Mouse (Mus musculus) urinary bladder, postnatal 25 days (tissue): ENCODE data around the gene D430041D05Rik.

Experiments used
- DNase-seq: peaks from one replicate; pipeline ENCODE4 v3.0.0; 2022; ENCODE audit warnings: low spot score

The D430041D05Rik gene

DNA sequence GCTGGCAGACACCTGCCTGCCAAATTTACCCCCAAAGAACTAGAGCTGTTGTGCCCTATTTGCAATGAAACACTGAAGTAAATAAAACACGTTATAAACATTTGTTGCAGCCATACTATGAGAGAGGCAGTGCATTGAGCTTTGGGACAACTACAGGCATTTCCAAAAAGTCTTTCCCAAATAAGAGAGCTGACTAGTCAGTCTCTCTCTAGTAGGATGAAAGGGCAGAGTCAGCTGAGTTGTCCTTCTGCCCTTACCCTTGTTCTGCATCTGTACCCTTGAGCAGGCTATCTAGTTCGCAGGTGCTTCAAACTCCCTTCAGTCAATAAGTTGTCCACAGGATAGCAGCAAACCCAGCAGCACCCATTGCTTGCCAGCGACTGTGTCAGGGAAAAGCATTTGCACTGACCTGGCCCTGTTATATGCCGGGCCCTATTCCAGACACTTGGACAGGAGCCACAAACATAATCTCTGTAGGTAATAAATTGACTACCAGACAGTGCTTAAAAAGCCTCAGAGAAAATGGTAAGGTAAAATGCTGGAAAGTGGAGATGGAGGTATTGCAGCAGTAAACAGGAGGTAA, at the start of gene D430041D05Rik:
Gene D430041D05Rik, minus strand, starts transcription at position 51 of the 583 bp plus-strand sequence.
- DNase-seq = no peak

GRCm38 (mm10) chr2:104460021-104460420, 49.2 kb upstream of the D430041D05Rik start:
- DNase-seq = no peak

- no peak for DNase-seq
Measured at GRCm38 (mm10) chr2:104458569-104459332, 47.9 kb upstream of the D430041D05Rik start.

- no peak for DNase-seq
Measured at GRCm38 (mm10) chr2:104457106-104457505, 46.3 kb upstream of the D430041D05Rik start.

- DNase-seq = no peak
Measured at GRCm38 (mm10) chr2:104450685-104451084, 39.9 kb upstream of the D430041D05Rik start.

DNA sequence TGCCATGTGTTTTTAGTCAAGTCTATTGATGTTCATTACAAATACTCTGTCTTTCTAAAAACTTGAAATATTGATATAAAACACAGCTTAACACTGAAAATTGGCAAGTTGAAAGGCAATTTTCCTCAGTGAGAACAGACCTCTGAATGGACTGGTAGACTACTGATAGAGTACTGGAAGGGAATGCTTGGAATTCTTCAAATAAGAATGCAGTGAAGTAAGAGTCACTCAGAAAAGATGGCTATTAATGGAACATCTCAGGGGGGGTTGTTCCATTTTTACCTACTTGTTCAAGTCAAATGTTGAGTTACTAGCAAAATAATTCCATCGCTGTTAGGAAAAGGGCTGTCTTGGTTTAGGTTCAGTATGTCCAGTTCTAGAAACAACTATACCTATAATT, 38.4 kb upstream of the D430041D05Rik start:
- DNase-seq = no peak

- DNase-seq = no peak
Measured at GRCm38 (mm10) chr2:104448201-104448600, 37.4 kb upstream of the D430041D05Rik start.

DNA sequence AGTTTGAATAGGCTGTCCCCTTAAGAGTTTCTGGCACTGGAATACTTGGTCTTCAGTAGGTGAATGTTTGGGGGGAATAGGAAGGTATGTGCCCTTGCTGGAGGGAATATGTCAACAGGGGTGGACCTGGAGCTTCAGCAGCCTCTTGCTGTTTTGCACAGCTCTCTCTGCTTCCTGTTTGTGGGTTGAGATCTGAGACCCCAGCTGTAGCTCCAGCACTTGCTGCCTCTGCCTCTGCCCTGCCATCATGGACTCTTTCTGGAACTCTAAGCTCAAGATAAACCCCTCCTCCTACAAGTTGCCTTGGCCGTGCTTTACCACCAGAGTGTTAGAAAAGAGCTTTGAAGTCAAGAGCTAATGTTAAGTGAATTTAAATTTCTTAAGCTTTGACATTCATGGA, 35.2 kb upstream of the D430041D05Rik start:
- no peak for DNase-seq

DNA sequence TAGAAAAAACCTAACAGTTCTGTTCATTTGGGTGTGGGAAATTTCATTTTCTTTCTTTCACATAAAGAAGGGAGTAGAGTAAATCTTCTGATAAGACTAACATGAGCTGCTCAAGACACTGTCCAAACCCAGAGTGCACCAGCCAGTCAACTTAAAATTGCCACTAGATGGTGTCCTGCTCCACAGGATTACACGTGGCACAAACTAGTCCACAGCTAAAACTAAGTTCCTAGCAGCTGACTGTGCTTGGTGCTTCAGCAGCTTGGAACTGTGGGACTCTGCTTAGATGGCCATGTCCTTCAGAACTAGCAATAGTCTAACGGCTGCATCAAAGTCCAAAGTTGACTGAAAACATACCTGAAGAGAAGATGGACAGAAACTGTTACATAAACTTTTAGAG, 34.0 kb upstream of the D430041D05Rik start:
- DNase-seq = peak; percentile 24

GRCm38 (mm10) chr2:104442341-104442740, 31.5 kb upstream of the D430041D05Rik start:
- DNase-seq = no peak

GRCm38 (mm10) chr2:104436226-104436625, 25.4 kb upstream of the D430041D05Rik start:
- DNase-seq = no peak

GRCm38 (mm10) chr2:104431067-104431466, 20.3 kb upstream of the D430041D05Rik start:
- no peak for DNase-seq

DNA sequence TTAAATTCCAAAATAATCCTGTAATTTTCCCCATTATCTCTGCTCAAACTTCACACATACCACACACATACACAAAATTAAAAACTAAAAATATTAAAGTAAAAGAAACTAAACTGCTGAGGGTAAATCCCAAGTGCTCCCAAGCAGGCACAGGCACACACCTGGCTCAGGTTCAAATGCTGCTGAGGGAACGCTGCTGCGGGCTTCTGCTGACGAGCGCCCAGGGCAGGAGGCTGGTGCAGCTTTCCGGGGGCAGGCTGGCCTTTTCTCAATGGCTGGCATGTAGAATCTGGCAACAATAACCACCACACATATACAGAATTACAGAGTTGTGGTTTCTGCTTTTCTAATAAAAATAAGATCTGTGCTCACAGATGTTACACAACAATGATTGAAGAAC, 19.8 kb upstream of the D430041D05Rik start:
- no peak for DNase-seq

- no peak for DNase-seq
Measured at GRCm38 (mm10) chr2:104426112-104426511, 15.3 kb upstream of the D430041D05Rik start.

GRCm38 (mm10) chr2:104422230-104422629, 11.4 kb upstream of the D430041D05Rik start:
- DNase-seq = no peak

- DNase-seq = no peak
Measured at GRCm38 (mm10) chr2:104420805-104421204, 10.0 kb upstream of the D430041D05Rik start.

- no peak for DNase-seq
Measured at GRCm38 (mm10) chr2:104419999-104420398, 9.2 kb upstream of the D430041D05Rik start.

GRCm38 (mm10) chr2:104419411-104419810, 8.6 kb upstream of the D430041D05Rik start:
- no peak for DNase-seq

DNA sequence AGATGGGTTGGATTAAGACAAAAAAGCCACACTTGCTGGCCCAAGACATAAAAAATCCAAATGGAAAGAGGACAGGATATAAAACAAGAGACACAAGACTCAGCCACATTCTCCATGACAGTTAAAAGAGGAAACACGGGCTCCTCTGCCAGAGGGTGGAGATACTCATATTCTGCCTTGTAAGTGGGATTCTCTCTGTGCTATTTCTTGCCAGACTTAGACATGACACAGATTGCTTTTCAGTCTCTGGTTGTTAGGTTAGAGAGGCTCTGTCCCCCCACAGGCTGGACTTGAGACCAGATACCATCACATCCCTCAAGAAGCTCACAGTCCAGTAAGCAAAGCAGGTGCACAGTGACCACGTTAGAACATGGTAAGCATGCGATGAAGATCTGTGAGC, 2.2 kb upstream of the D430041D05Rik start:
- no peak for DNase-seq

DNA sequence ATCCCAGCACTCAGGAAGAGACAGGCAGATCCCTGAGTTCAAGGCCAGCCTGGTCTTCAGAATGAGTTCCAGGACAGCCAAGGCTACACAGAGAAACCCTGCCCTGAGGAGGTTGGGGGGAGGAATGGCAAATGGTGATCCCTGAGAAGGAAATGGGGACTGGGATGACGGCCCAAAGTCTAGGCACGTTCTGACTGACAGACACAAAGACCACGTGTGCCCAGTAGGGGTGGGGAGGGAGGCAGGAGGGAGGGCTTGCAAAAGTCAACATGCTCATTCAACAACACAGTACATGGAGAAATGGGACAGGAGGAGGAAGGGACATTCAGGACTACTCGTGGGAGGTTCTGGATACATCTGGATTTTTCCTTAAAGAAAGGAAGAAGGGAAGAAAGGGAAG, 1.7 kb upstream of the D430041D05Rik start:
- DNase-seq = no peak

DNA sequence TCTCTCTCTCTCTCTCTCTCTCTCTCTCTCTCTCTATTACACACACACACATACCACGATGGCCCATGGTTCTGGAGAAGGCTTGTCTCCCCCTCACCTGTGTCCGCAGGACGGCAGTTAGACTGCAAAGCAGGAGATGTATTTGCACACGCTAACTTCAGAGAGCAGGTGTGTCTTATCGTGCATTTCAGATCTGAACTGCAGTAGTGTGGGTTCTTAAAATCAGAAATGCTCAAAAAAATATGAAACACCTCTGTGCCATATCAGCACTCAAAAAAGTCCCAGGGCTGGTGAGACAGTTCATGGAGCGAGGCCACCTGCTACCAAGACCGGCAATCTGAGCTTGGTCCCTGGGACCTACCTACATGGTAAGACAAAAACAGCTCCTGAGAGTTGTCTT, 993 bp upstream of the D430041D05Rik start:
- no peak for DNase-seq

- no peak for DNase-seq
Measured at GRCm38 (mm10) chr2:104409851-104410821, 677 bp downstream of the D430041D05Rik start.

GRCm38 (mm10) chr2:104408351-104408750, 2.5 kb downstream of the D430041D05Rik start:
- DNase-seq = no peak
